Mouse (Mus musculus): ENCODE results near the gene Zscan21. TPM values are rescaled to one million over a fixed set of nuclear protein-coding genes. Genes with fewer than 3 reads are reported as not detected.

The Zscan21 gene
- polyA plus RNA-seq, 1 experiment from 2014 or later: 20.0 TPM

DNA sequence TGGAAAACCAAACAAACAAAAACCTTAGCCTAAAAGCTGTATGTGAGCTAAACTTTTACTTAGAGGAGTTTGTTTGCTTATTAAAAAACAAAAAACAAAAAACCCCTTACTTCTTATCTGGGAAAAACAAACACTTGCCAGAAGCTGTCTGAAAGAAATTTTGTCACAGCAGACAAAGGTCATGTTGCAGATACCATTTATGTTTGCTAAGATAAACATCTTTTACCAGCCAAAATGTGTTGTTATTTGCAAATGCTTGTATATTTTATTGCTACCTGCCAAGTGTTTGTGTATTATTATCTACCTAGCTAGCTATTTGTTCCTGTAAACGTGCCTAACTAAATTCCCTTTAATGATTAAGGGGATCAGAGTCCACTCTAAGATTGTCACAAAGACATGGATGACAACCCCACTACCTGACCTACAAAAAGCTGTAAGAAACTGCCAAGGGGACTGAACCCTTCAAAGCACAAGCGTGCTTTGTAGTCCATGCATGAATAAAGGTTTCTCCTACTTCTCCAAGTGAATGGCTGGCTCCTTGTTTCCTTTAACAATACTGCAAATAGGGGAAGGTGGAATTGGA, 33.3 kb upstream of the Zscan21 start:
- no peak overlapping the region for H3K9ac ChIP-seq (ENCODE audit: low read length)
- no peaks in the 10 kb centered on the region for H3K4me1 ChIP-seq (replicated peaks; ENCODE audit: control insufficient read depth, insufficient read depth)
- DNase-seq (ENCODE audit: low spot score) (no peak), ATAC-seq (ENCODE audit: low FRiP score, low TSS enrichment) (no peak)
- H3K36me3 ChIP-seq (ENCODE audit: control insufficient read depth, insufficient read depth, low read length): no peaks in the 10 kb centered on the region
- TF ChIP-seq CTCF (IDR thresholded peaks at IDR 0.05; ENCODE audit: low read depth) (no peak), EP300 (optimal IDR thresholded peaks at IDR 0.05) (no peak)
- WGBS: 61% methylated on average over 2 of the region's 2 CpGs
- H3K9me3 ChIP-seq (ENCODE audit: control insufficient read depth, low read length): no peaks in the 10 kb centered on the region
- no peak overlapping the region for H3K27ac ChIP-seq (replicated peaks)
- no peak overlapping the region for H3K4me2 ChIP-seq (replicated peaks; ENCODE audit: low read depth)
- H3K4me3 ChIP-seq (ENCODE audit: low read depth, low read length): no peak overlapping the region
- H3K27me3 ChIP-seq (ENCODE audit: control insufficient read depth, insufficient read depth, low read length): no peaks in the 10 kb centered on the region

DNA sequence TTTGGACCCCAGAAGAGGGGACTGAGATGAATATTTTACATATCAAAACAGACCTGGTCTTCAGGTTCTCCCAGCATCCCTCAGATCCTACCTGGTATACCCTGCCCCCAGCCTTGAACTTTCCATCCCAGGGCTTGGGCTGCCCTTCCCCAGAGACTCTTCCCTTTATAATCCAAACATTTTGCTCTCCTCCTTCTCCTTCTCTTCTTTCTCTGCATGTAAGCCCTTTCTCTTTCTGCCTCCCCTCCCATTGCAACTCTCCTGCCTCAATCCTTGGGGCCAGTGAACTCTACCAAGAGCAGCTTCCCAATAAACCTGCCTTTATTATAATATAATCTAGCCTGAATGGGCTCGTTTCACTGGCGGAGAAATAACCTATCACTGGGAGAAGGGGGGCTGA, 32.8 kb upstream of the Zscan21 start:
- ATAC-seq (ENCODE audit: low FRiP score, low TSS enrichment): no peak

DNA sequence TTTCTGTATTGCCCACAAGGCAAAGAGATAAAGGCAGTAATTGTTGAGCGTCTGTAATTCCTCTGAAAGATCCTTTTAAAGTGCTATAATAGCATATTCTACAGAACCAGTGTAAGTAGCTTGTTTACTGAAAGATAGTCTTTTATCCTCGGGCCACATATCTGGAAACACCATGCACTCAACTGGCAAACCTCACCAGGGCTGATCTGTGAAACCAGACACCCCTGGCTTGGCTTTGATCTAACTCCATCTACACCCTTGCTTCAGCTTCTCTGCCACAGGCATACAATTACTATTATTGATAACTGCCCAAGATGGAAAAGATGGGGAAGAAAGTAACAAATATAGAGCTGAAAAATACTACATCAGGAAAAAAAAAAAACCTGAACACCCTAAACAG, 32.2 kb upstream of the Zscan21 start:
- Histone ChIP-seq H3K27me3 (ENCODE audit: control insufficient read depth, insufficient read depth, low read length) (no peaks in the 10 kb centered on the region), H3K4me3 (ENCODE audit: low read depth, low read length) (peak overlapping the region; percentile 99), H3K36me3 (ENCODE audit: control insufficient read depth, insufficient read depth, low read length) (no peaks in the 10 kb centered on the region), H3K9me3 (ENCODE audit: control insufficient read depth, low read length) (no peaks in the 10 kb centered on the region), H3K9ac (ENCODE audit: low read length) (no peak overlapping the region), H3K27ac (replicated peaks) (no peak overlapping the region), H3K4me1 (replicated peaks; ENCODE audit: control insufficient read depth, insufficient read depth) (no peaks in the 10 kb centered on the region), H3K4me2 (replicated peaks; ENCODE audit: low read depth) (peak overlapping the region; percentile 75)
- ATAC-seq (ENCODE audit: low FRiP score, low TSS enrichment) (no peak), DNase-seq (ENCODE audit: low spot score) (no peak)
- no peak for TF ChIP-seq CTCF (IDR thresholded peaks at IDR 0.05; ENCODE audit: low read depth)
- TF ChIP-seq EP300 (optimal IDR thresholded peaks at IDR 0.05): no peak
- WGBS: 42% methylated on average over 2 of the region's 2 CpGs

More for the DNA sequence above, 32.8 kb upstream of the Zscan21 start:
- H3K9ac ChIP-seq (ENCODE audit: low read length): no peak overlapping the region
- H3K4me3 ChIP-seq (ENCODE audit: low read depth, low read length): no peak overlapping the region
- no peaks in the 10 kb centered on the region for H3K4me1 ChIP-seq (replicated peaks; ENCODE audit: control insufficient read depth, insufficient read depth)
- no peak for DNase-seq (ENCODE audit: low spot score)
- no peak overlapping the region for H3K27ac ChIP-seq (replicated peaks)
- no peak overlapping the region for H3K4me2 ChIP-seq (replicated peaks; ENCODE audit: low read depth)
- WGBS: 96% methylated on average over 2 of the region's 2 CpGs
- H3K9me3 ChIP-seq (ENCODE audit: control insufficient read depth, low read length): no peaks in the 10 kb centered on the region
- H3K27me3 ChIP-seq (ENCODE audit: control insufficient read depth, insufficient read depth, low read length): no peaks in the 10 kb centered on the region
- TF ChIP-seq EP300 (optimal IDR thresholded peaks at IDR 0.05) (no peak), CTCF (IDR thresholded peaks at IDR 0.05; ENCODE audit: low read depth) (no peak)
- H3K36me3 ChIP-seq (ENCODE audit: control insufficient read depth, insufficient read depth, low read length): no peaks in the 10 kb centered on the region

GRCm38 (mm10) chr5:138084996-138085395, 31.7 kb upstream of the Zscan21 start, which contains the start of gene Zkscan1:
Gene Zkscan1, plus strand, starts transcription at chr5:138085084.
- Histone ChIP-seq H3K4me3 (ENCODE audit: low read depth, low read length) (peak within 1 kb of the TSS; percentile 99), H3K27me3 (ENCODE audit: control insufficient read depth, insufficient read depth, low read length) (no peaks in the 10 kb centered on the region), H3K4me1 (replicated peaks; ENCODE audit: control insufficient read depth, insufficient read depth) (no peaks in the 10 kb centered on the region), H3K36me3 (ENCODE audit: control insufficient read depth, insufficient read depth, low read length) (no peaks in the 10 kb centered on the region), H3K4me2 (replicated peaks; ENCODE audit: low read depth) (peak within 1 kb of the TSS; percentile 75), H3K9ac (ENCODE audit: low read length) (peak within 1 kb of the TSS; percentile 99), H3K27ac (replicated peaks) (peak within 1 kb of the TSS; percentile 97), H3K9me3 (ENCODE audit: control insufficient read depth, low read length) (no peaks in the 10 kb centered on the region)
- no peak for TF ChIP-seq EP300 (optimal IDR thresholded peaks at IDR 0.05)
- 0 out of 2 replicates have a peak, but pooled peaks have one; percentile 0 for TF ChIP-seq CTCF (IDR thresholded peaks at IDR 0.05; ENCODE audit: low read depth)
- DNase-seq (ENCODE audit: low spot score) (peak; percentile 89), ATAC-seq (ENCODE audit: low FRiP score, low TSS enrichment) (peak; percentile 96)
- under 1% methylated on average over 27 of the region's 27 CpGs for WGBS

DNA sequence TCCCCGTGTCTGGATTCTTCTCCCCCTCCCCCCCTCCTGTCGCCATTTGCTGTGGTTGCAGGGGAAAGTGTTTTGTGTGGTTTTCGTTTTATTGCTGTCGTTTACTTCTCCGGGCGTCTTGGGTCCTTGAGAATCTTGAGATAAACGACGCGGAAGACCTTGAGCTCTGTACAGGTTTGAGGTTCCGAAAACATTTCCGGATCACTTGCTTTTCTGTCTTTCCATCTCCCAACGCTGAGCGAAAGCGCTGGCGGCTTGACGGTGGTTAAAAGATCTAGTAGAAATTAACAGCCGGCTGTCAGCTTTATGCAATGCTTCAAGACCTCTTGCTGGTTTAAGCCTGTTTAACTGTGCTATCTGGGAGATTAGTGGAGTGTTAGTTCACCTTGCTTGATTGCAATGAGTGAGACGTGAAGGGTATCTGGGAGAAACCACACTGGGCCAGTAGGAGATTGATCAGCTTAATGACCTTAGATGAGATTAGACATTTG, 31.2 kb upstream of the Zscan21 start:
- Histone ChIP-seq H3K4me1 (replicated peaks; ENCODE audit: control insufficient read depth, insufficient read depth) (no peaks in the 10 kb centered on the region), H3K4me2 (replicated peaks; ENCODE audit: low read depth) (peak overlapping the region; percentile 75), H3K9ac (ENCODE audit: low read length) (peak overlapping the region; percentile 99), H3K9me3 (ENCODE audit: control insufficient read depth, low read length) (no peaks in the 10 kb centered on the region), H3K4me3 (ENCODE audit: low read depth, low read length) (peak overlapping the region; percentile 99), H3K27ac (replicated peaks) (peak overlapping the region; percentile 97), H3K36me3 (ENCODE audit: control insufficient read depth, insufficient read depth, low read length) (no peaks in the 10 kb centered on the region), H3K27me3 (ENCODE audit: control insufficient read depth, insufficient read depth, low read length) (no peaks in the 10 kb centered on the region)
- 0% methylated on average over 18 of the region's 18 CpGs for WGBS
- ATAC-seq (ENCODE audit: low FRiP score, low TSS enrichment): no peak; the same call in 1 of the 2 replicates
- DNase-seq (ENCODE audit: low spot score): peak; percentile 38
- TF ChIP-seq CTCF (IDR thresholded peaks at IDR 0.05; ENCODE audit: low read depth) (no peak), EP300 (optimal IDR thresholded peaks at IDR 0.05) (no peak)

GRCm38 (mm10) chr5:138086842-138087241, 29.9 kb upstream of the Zscan21 start:
- TF ChIP-seq CTCF (IDR thresholded peaks at IDR 0.05; ENCODE audit: low read depth) (no peak), EP300 (optimal IDR thresholded peaks at IDR 0.05) (no peak)
- Histone ChIP-seq H3K36me3 (ENCODE audit: control insufficient read depth, insufficient read depth, low read length) (no peaks in the 10 kb centered on the region), H3K4me3 (ENCODE audit: low read depth, low read length) (no peak overlapping the region), H3K4me1 (replicated peaks; ENCODE audit: control insufficient read depth, insufficient read depth) (no peaks in the 10 kb centered on the region), H3K9ac (ENCODE audit: low read length) (no peak overlapping the region), H3K27ac (replicated peaks) (no peak overlapping the region), H3K9me3 (ENCODE audit: control insufficient read depth, low read length) (no peaks in the 10 kb centered on the region), H3K27me3 (ENCODE audit: control insufficient read depth, insufficient read depth, low read length) (no peaks in the 10 kb centered on the region), H3K4me2 (replicated peaks; ENCODE audit: low read depth) (no peak overlapping the region)
- no peak for ATAC-seq (ENCODE audit: low FRiP score, low TSS enrichment)
- 66% methylated on average over 3 of the region's 3 CpGs for WGBS
- DNase-seq (ENCODE audit: low spot score): no peak

All from stomach, postnatal 0 days (tissue).